Mouse (Mus musculus): ENCODE measurements around the gene Tnr.

Gene Tnr

GRCm38 (mm10) chr1:159979096-159979495, 455.5 kb downstream of the Tnr start:
- DNase-seq: no peak

GRCm38 (mm10) chr1:159980355-159980754, 456.8 kb downstream of the Tnr start:
- no peak for DNase-seq

Measured in spleen, adult 18-20 months (tissue).